Mouse (Mus musculus): ENCODE measurements around the gene Kdm5b. TPM values are rescaled to one million over a fixed set of nuclear protein-coding genes. Genes with fewer than 3 reads are reported as not detected.

Gene Kdm5b
- polyA plus RNA-seq, 1 experiment: 20.4 TPM

GRCm38 (mm10) chr1:134638522-134638921 is 78.6 kb downstream of the Kdm5b start:
- no peak; the same call in 1 of the 2 replicates for TF ChIP-seq CTCF (IDR thresholded peaks at IDR 0.05; ENCODE audit: control insufficient read depth, insufficient read depth, low read length)
- no peak for TF ChIP-seq POLR2A (IDR thresholded peaks at IDR 0.05; ENCODE audit: borderline replicate concordance, control insufficient read depth, low read depth, low read length)
- no peak overlapping the region for H3K4me3 ChIP-seq (replicated peaks; ENCODE audit: control insufficient read depth, low read depth, low read length)
- H3K4me1 ChIP-seq (ENCODE audit: control insufficient read depth, insufficient read depth, low read length): no peaks in the 10 kb centered on the region
- H3K27ac ChIP-seq (ENCODE audit: control insufficient read depth, insufficient read depth, low read depth, low read length, poor library complexity): no peak overlapping the region
- WGBS: 28% methylated on average over 7 of the region's 7 CpGs

GRCm38 (mm10) chr1:134639460-134639859 is 79.5 kb downstream of the Kdm5b start:
- no peak for TF ChIP-seq CTCF (IDR thresholded peaks at IDR 0.05; ENCODE audit: control insufficient read depth, insufficient read depth, low read length)
- no peak for TF ChIP-seq POLR2A (IDR thresholded peaks at IDR 0.05; ENCODE audit: borderline replicate concordance, control insufficient read depth, low read depth, low read length)
- Histone ChIP-seq H3K27ac (ENCODE audit: control insufficient read depth, insufficient read depth, low read depth, low read length, poor library complexity) (no peak overlapping the region), H3K4me3 (replicated peaks; ENCODE audit: control insufficient read depth, low read depth, low read length) (no peak overlapping the region), H3K4me1 (ENCODE audit: control insufficient read depth, insufficient read depth, low read length) (no peaks in the 10 kb centered on the region)
- WGBS: 41% methylated on average over 6 of the region's 6 CpGs

GRCm38 (mm10) chr1:134641507-134641906 is 81.5 kb downstream of the Kdm5b start:
- WGBS: 24% methylated on average over 3 of the region's 3 CpGs
- Histone ChIP-seq H3K4me1 (ENCODE audit: control insufficient read depth, insufficient read depth, low read length) (no peaks in the 10 kb centered on the region), H3K4me3 (replicated peaks; ENCODE audit: control insufficient read depth, low read depth, low read length) (no peak overlapping the region), H3K27ac (ENCODE audit: control insufficient read depth, insufficient read depth, low read depth, low read length, poor library complexity) (no peak overlapping the region)
- TF ChIP-seq CTCF (IDR thresholded peaks at IDR 0.05; ENCODE audit: control insufficient read depth, insufficient read depth, low read length) (peak; percentile 27; the same call in 1 of the 2 replicates), POLR2A (IDR thresholded peaks at IDR 0.05; ENCODE audit: borderline replicate concordance, control insufficient read depth, low read depth, low read length) (no peak)

GRCm38 (mm10) chr1:134643702-134644101 is 83.7 kb downstream of the Kdm5b start:
- no peaks in the 10 kb centered on the region for H3K4me1 ChIP-seq (ENCODE audit: control insufficient read depth, insufficient read depth, low read length)
- TF ChIP-seq CTCF (IDR thresholded peaks at IDR 0.05; ENCODE audit: control insufficient read depth, insufficient read depth, low read length): no peak
- no peak for TF ChIP-seq POLR2A (IDR thresholded peaks at IDR 0.05; ENCODE audit: borderline replicate concordance, control insufficient read depth, low read depth, low read length)
- H3K4me3 ChIP-seq (replicated peaks; ENCODE audit: control insufficient read depth, low read depth, low read length): no peak overlapping the region
- H3K27ac ChIP-seq (ENCODE audit: control insufficient read depth, insufficient read depth, low read depth, low read length, poor library complexity): no peak overlapping the region
- WGBS: 79% methylated on average over 6 of the region's 6 CpGs

GRCm38 (mm10) chr1:134645408-134646200 is 85.6 kb downstream of the Kdm5b start:
- TF ChIP-seq POLR2A (IDR thresholded peaks at IDR 0.05; ENCODE audit: borderline replicate concordance, control insufficient read depth, low read depth, low read length) (no peak), CTCF (IDR thresholded peaks at IDR 0.05; ENCODE audit: control insufficient read depth, insufficient read depth, low read length) (no peak)
- 12% methylated on average over 16 of the region's 16 CpGs for WGBS
- Histone ChIP-seq H3K27ac (ENCODE audit: control insufficient read depth, insufficient read depth, low read depth, low read length, poor library complexity) (no peak overlapping the region), H3K4me3 (replicated peaks; ENCODE audit: control insufficient read depth, low read depth, low read length) (no peak overlapping the region), H3K4me1 (ENCODE audit: control insufficient read depth, insufficient read depth, low read length) (no peaks in the 10 kb centered on the region)

GRCm38 (mm10) chr1:134646261-134646962 is 86.4 kb downstream of the Kdm5b start, which contains the start of gene Syt2:
Syt2 (plus strand) TSS chr1:134646677.
- 1% methylated on average over 62 of the region's 63 CpGs for WGBS
- Histone ChIP-seq H3K27ac (ENCODE audit: control insufficient read depth, insufficient read depth, low read depth, low read length, poor library complexity) (no peak within 1 kb of the TSS), H3K4me3 (replicated peaks; ENCODE audit: control insufficient read depth, low read depth, low read length) (no peak within 1 kb of the TSS), H3K4me1 (ENCODE audit: control insufficient read depth, insufficient read depth, low read length) (no peaks in the 10 kb centered on the region; the same call in 1 of the 2 replicates)
- TF ChIP-seq POLR2A (IDR thresholded peaks at IDR 0.05; ENCODE audit: borderline replicate concordance, control insufficient read depth, low read depth, low read length) (no peak), CTCF (IDR thresholded peaks at IDR 0.05; ENCODE audit: control insufficient read depth, insufficient read depth, low read length) (no peak)

GRCm38 (mm10) chr1:134646963-134647282 is 87.0 kb downstream of the Kdm5b start:
- no peak overlapping the region for H3K27ac ChIP-seq (ENCODE audit: control insufficient read depth, insufficient read depth, low read depth, low read length, poor library complexity)
- WGBS: 4% methylated on average over 28 of the region's 28 CpGs
- TF ChIP-seq POLR2A (IDR thresholded peaks at IDR 0.05; ENCODE audit: borderline replicate concordance, control insufficient read depth, low read depth, low read length) (no peak), CTCF (IDR thresholded peaks at IDR 0.05; ENCODE audit: control insufficient read depth, insufficient read depth, low read length) (no peak)
- no peaks in the 10 kb centered on the region; the same call in 1 of the 2 replicates for H3K4me1 ChIP-seq (ENCODE audit: control insufficient read depth, insufficient read depth, low read length)
- no peak overlapping the region for H3K4me3 ChIP-seq (replicated peaks; ENCODE audit: control insufficient read depth, low read depth, low read length)

- Histone ChIP-seq H3K4me1 (ENCODE audit: control insufficient read depth, insufficient read depth, low read length) (no peaks in the 10 kb centered on the region; the same call in 1 of the 2 replicates), H3K4me3 (replicated peaks; ENCODE audit: control insufficient read depth, low read depth, low read length) (no peak overlapping the region), H3K27ac (ENCODE audit: control insufficient read depth, insufficient read depth, low read depth, low read length, poor library complexity) (no peak overlapping the region)
- WGBS: 67% methylated on average over 7 of the region's 7 CpGs
- TF ChIP-seq CTCF (IDR thresholded peaks at IDR 0.05; ENCODE audit: control insufficient read depth, insufficient read depth, low read length) (no peak), POLR2A (IDR thresholded peaks at IDR 0.05; ENCODE audit: borderline replicate concordance, control insufficient read depth, low read depth, low read length) (no peak)
Measured at GRCm38 (mm10) chr1:134647591-134647990, 87.6 kb downstream of the Kdm5b start.

Measured in bone marrow, adult 2 months (tissue).